Mouse (Mus musculus) bone marrow, adult 2 months (tissue): Measurements from ENCODE around the gene Hist2h4.
"Not testable (repeated sequence)": the region's sequence is repeated elsewhere in the genome, so short reads cannot be mapped to it uniquely, and the experiment has no call there.

Source experiments
- CTCF ChIP-seq: fragments of 200-500 bp; IDR thresholded peaks from 2 replicates; pipeline ENCODE4 v1.5.1; 2011; ENCODE audit warnings: low read length, control low read depth; ENCODE audit not compliant: control insufficient read depth, insufficient read depth
- POLR2A ChIP-seq: fragments of 200-500 bp; IDR thresholded peaks from 2 replicates; pipeline ENCODE4 v1.6.1; 2011; ENCODE audit warnings: low read depth, mild to moderate bottlenecking, control low read depth, low read length, borderline replicate concordance; ENCODE audit not compliant: control insufficient read depth

DNA sequence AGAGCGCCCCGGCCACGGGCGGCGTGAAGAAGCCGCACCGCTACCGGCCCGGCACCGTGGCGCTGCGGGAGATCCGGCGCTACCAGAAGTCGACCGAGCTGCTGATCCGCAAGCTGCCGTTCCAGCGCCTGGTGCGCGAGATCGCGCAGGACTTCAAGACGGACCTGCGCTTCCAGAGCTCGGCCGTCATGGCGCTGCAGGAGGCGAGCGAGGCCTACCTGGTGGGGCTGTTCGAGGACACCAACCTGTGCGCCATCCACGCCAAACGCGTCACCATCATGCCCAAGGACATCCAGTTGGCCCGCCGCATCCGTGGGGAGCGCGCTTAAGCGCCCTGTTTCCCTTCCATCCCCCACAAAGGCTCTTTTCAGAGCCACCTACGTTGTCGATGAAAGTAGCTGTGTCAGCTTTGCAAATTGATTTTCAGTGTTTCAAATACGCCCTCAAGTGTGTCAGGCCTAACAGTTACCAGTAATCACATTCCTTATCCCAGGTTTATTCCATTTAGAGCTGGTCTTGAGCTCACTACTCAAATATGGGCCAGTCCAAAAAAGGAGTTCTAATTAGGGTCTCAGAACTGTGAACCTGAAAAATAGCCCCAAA is 5.8 kb upstream of the Hist2h4 start:
- peak; percentile 95; the same call in 1 of the 2 replicates for TF ChIP-seq POLR2A
- not testable (repeated sequence) for TF ChIP-seq CTCF
